Mouse (Mus musculus) c-Kit-positive CD71-positive TER-119-negative erythroid progenitor cells, embryonic 14.5 days (primary cell): ENCODE measurements around the gene Stard3.
"Not testable (repeated sequence)": the region's sequence is repeated elsewhere in the genome, so short reads cannot be mapped to it uniquely, and the experiment has no call there.

Experiments
- DNase-seq: peaks from one replicate; pipeline ENCODE4 v3.0.0-alpha.2; 2013; ENCODE audit warnings: low read depth

Stard3 gene

DNA sequence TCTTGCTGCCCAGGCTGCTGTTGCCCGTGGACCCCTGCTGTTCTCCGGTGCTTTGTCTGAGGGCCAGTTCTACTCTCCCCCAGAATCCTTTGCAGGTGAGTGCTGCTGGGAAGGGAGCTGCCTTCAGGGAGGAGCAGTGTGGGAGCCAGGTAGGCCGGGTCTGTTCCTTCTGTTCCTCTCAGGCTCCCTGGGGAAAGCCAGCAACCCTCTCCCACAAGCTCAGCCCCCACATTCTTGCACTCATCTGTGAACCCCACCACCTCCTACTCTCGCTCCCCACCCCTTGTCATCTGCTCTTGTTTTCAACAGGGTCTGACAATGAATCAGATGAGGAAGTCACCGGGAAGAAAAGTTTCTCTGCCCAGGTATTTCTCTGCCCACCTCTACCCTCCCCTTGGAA is 18.6 kb downstream of the Stard3 start:
- DNase-seq, result no peak

DNA sequence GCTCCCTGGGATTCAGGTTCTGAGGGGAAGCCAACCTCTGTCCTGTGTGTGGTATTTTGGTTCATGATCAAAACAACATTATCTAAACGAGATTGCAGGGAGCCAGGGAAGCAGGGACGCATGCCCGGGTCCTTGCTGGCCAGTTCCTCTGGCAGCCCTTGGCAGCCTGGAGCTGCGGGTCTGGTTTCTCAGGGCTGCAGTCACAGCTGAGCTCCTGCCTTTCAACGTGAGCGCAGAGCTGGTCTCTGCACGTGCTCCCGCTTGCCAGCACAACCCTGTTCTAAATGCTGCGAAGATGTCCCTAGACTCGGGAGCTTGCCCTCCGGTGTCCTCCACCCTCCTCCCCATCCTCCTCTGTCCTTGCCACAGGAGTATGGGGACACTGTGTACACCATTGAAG is 19.6 kb downstream of the Stard3 start:
- no peak for DNase-seq

DNA sequence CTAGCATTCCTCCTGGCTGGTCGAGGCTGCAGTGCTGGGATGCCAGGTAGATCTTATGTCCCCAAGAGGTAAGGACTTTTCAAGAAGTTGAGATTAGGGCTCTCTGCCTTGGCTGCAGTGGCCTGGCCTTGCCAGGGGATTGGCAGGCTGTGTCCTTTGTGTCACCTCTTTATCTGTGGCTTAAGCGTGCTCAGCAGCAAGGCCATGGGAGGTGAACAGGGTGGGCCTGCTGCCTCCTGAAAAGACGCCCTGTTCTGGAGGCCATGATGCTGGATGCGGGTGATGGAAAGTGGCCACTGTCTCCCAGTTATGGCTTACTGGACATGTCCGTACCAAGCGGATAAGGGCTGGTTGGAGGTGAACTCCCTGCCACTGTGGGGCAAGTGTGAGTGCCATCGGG is 21.2 kb downstream of the Stard3 start:
- DNase-seq, result no peak

DNA sequence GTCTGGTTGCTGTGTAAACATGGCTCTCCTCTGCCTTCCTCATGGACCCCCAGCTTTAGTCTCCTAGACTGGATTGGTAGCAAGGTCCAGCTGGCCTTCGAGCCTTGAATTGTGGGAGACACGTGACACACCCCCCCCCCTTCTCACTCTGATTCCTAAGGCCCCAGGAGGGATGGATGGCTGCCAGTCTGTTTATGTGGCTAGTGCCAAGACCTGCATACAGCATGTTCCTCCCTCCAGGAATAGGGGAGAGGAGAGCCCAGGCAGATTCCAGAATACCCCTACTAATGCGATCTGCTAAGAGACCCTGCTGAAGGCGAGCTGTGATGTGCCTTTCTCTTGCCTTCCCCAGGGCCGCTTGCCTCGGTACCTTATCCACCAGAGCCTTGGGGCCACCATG is 21.9 kb downstream of the Stard3 start:
- DNase-seq, result no peak

DNA sequence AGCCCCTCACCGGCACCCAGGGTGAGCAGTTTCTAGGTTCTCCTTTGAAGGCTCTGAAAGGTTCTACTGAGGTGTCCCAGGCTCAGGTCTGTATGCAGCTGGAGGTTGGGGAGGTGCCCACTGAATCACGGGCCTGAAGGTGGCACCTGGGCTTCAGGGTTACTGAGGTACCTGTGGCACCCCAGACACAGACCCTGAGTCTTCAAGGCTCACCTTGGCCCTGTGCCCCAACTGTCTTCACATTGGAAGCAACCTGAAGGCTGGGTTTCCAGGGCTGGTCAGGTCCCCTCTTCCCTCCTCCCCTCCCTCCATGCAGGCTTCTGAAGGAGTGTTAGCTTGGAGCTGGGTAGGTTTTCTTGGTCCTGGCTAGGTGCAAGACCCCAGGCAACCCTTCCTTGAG is 23.5 kb downstream of the Stard3 start:
- DNase-seq, result no peak

DNA sequence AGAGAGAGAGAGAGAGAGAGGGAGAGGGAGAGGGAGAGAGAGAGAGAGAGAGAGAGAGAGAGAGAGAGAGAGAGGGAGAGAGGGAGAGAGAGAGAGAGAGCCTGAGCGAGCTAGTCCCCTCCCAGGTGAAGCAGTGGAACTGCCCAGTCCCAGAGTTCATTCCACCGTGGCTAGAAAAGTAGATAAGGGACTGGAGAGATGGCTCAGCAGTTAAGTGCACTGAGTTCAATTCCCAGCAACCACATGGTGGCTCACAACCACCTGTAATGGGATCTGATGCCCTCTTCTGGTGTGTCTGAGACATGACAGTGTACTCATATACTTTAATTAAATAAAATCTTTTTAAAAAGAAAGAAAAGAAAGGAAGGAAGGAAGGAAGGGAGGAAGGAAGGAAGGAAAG is 24.2 kb downstream of the Stard3 start:
- not testable (repeated sequence) for DNase-seq

DNA sequence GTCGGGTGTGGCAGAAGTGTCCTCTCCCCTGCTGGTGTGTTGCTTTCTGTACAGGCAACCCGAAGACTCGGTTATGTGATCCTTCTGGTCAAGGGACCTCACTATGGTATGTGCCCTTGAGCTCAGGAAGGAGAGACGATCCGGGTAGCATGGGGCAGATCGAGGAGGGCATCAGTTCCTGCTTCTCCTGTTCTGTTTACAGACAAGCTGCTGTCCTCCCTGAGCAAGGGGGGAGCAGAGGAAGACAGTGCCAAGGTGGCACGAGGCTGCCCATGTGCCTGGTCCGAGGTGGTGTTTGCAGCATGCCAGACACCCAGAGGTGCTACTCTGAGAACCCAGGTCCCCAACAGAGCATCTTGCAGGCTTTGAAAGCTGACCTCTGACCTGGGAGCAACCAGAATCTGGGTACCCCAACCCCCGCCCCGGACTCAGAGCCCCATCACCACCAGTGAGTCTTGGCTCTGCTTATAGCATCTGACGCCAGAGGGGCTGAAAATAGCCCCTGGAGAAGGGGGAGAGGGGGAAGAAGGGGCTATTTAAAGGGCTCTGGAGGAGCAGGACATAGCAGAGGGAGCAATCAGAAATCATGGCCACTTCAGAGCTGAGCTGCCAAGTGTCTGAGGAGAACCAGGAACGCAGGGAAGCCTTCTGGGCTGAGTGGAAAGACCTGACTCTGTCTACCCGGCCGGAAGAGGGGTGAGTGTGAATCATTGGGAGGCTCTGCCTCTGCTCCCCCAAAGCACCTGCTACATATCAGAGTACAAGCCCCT is 25.3 kb downstream of the Stard3 start, which contains the start of gene Tcap:
Gene Tcap, plus strand, starts transcription at position 551 of the 770 bp plus-strand sequence.
- DNase-seq, result no peak

DNA sequence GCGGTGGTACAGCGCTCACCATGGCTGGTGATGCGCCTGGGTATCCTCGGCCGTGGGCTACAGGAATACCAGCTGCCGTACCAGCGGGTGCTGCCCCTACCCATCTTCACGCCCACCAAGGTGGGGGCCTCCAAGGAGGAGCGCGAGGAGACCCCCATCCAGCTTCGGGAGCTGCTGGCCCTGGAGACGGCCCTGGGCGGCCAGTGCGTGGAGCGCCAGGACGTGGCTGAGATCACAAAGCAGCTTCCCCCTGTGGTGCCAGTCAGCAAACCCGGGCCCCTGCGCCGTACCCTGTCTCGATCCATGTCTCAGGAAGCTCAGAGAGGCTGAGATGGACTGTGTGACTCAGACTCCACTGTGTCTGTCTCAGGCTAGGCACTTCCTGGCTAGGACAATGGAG is 26.0 kb downstream of the Stard3 start:
- no peak for DNase-seq

DNA sequence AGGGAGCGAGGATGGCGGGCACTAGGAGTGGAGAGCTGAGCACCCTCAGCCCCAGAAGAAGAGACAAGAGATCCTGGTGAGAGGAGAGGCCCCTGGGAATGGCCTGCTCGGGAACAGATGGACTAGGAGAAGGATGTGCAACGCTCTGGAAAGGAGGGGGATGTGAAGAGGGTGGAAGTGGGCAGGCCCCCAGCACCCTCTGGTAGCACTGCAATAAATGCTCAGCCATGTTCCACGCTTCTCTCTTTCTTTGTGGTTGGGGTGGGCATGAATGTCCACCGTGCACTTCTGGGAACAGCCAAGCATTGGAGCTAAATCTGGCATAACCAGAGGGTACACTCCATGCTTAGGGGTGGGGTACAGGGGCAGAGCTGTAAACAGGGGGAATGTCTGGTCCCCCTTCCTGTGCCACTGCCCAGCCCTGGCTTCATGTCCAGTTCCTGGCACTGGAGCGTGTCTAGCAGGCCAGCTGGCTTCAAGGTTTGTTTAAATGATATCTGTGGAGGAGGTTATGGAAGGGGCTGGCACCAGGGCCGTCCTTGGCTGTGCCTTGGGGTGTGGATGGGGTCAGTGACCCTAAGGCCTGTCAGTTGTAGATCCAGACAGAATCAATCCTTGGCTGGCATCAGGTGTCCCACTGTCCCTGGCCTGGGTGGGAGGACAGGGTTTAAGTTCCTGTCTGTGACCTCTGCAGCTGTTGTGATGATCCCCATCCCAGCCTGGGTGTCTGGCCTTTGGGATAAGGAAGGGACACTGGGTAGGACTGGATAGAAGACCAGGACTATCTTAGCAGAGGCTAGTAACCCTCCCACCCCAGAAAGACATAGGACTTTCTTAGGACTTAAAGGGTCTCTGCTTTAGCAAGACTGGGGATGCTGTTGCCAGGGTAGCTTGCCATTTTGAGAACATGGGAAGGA is 26.8 kb downstream of the Stard3 start:
- no peak for DNase-seq

DNA sequence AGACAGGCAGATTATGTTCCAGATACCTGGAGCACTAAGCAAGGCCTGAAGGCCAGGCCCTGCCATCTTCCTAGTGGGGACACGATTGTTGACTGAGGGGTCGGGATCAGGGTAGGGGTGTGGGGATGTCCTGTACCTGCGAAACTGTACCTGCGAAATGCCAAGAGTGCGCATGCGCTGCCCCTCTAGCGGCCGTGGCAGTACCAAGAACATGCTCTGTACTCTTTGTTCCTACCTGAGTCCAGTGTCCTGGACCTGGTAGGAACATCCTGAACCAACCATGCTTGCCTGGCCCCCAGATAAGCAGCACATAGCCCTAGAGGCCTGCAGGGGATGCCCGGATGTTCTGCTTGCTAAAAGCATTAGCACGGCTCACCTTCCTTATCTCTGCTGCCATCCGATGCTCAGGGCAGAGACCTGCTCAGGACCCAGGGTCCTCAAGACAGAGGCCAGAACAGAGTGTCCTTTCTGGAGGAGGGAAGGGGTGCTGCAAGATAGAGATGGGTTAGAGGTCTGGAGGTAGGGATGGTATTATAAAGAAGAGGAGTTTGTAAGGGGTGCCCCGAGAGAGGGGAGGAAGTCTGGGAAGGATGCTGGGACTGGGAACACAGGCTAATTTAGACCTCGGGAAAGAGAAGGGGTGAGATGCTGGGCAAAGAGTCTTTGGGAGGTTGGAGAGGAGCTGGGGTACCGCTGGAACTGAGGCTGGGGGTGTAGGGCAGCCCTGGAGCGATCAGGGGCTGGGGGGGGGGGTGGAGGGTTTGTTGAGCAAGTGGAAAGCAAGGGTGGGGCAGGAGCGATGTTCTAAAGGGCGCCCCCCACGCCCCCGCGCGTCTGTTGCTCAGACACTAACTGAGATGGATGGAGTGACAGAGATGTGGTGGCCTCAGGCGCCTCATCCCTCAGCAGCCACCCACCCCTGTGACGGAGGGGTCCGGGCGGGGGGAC is 27.7 kb downstream of the Stard3 start, which contains the start of gene Pnmt:
Gene Pnmt, plus strand, starts transcription at position 813 of the 948 bp plus-strand sequence.
- no peak for DNase-seq

DNA sequence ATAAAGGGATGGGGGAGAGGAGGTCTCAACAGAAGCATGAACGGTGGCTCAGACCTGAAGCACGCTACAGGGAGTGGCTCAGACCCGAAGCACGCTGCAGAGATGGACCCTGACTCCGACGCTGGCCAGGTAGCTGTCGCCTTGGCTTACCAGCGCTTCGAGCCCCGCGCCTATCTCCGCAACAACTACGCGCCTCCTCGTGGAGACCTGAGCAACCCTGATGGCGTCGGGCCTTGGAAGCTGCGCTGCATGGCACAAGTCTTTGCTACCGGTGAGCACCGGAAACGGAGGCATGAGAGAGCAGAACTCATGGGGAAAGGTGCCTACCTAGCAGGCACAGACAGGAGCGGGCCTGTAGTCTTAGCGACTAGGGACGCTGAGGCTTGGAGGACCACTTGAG is 28.4 kb downstream of the Stard3 start:
- no peak for DNase-seq

DNA sequence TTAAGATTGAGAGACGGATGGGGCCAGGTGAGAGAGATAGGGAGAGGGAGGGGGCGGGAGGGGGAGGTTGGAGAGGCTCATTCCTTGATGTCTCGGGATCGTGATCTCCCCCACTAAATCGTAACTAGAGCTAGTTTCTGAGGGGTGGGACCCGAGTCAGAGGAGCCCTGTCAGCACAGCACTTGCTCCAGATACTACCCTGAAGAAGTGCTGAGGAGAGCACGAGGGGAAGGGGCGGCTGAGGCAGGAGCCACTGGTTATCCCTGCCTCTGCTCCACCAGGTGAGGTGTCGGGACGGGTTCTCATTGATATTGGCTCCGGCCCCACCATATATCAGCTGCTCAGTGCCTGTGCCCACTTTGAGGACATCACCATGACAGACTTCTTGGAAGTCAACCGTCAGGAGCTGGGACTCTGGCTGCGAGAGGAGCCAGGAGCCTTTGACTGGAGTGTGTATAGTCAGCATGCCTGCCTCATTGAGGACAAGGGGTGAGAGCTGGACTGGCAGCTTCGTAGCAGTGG is 28.9 kb downstream of the Stard3 start:
- DNase-seq, result no peak

DNA sequence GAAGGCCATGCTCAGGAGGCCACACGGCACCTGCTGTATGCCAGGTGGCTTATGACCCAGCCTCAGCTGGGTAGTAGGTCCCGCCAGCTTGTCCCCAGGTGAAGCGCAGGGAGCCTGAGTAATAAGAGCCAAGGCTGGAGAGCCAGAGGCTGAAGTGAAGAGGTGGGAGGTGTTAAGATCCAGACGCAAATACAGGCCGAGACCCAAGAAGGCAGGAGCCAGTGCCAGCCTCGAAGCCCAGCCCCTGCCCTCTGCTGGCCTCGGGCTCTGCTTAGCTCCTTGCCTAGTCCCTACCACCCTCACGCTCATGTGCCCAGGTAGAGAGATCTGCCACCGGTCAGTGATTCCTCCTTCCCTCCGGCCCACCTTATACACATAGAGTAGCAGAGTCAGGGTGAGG is 30.1 kb downstream of the Stard3 start:
- no peak for DNase-seq

DNA sequence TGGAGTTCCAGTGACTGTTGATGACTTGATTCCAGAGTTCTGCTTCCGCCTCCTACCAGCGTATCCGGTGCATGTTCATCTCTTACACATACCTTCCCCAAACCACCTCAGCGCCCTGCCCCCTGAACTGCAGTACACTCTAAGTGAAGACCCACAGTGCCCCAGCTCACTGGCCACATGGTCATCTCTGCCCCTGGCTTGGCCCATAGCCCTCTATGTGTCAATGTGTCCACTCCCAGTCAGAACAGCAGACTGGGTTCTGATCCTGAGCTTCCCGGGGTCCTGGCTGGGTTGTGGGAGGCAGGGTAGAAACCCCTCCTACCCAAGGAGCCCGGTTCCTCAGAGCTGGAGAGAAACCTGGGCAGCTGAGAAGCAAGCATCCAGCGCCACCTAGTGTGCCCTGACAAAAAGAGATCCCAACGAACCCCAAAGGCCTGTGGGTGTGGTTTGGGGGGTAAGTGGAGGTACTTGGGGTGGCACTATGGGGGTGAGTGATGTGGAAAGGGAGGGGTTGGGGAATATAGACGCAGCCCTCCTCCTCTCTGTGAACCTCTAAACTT is 31.1 kb downstream of the Stard3 start:
- DNase-seq, result peak; percentile 48

DNA sequence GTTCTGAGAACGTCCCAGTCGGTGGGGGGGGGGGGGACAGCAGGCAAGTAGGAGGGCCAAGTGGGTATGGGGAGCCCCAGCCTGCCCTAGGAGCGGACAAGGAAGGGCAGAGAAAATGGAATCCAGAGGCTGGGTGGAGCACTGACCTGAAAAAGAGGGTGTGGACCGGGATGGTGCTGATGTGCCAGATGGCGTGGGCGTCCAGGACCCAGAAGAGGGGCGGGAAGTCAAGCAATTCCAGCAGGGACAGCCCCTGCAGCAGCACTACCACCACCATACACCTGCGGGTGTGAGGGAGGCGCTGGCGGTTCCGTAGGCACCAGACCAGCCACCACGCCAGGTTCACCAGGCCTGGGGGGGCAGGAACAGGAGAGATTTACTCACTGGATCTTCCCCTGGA is 32.0 kb downstream of the Stard3 start:
- no peak for DNase-seq

DNA sequence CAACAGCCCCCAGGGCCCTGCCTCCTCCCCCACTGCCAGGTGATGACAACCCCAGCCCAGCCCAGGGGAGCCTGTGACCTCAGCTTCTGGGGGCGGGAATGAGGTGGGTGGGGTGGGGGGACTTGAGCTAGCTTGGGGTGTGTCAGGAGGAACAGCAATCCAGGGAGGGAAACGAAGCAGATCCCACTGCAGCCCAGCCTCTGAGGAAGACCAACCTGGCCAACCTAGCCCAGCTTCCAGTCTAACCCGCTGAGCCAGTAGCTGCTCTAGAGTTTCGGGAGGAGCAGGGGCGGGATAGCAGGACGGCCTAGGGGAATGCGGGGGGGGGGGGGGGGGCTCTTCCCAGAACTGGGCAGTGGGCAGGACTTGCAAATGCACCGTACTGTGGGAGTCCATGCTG is 33.9 kb downstream of the Stard3 start:
- DNase-seq, result no peak

DNA sequence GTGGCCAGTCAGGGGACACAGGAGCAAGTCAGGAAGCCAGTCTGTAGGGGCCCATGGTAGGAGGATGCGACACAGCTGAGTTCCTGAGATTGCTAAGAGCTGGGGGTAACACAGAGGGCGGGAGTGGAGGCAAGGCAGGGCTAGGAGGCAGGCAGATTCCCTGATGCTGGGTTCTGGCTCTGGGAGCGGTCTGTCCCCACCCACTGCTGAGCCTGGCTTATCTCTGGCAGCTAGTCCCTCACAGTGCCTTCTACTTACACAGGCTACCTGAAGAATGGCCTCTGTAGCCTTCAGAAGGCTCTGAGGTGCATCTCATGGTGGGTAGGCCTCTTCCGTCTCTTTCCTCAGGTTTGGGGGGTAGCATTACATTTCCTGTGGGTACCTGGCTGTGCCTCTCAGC is 34.5 kb downstream of the Stard3 start:
- DNase-seq, result peak; percentile 56

DNA sequence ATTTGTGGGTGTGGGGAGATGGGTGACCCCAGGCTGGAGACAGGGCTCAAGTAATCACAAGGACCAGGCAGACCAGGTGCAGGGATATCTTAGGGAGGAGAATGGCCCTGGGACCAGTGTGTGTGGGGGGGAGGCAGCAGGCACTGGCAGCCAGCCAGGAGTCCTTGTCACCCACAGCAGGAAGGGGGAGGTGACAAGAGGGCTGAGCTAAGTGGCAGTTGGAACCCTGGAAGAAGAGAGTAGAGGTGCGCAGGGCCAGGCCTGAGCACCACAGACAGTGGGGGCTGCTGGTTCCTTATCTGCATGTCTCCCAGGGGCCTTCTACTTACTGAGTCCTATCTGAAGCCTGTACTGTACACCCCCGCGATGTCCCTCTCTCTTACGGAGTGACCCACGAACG is 35.1 kb downstream of the Stard3 start:
- DNase-seq, result peak; percentile 57

DNA sequence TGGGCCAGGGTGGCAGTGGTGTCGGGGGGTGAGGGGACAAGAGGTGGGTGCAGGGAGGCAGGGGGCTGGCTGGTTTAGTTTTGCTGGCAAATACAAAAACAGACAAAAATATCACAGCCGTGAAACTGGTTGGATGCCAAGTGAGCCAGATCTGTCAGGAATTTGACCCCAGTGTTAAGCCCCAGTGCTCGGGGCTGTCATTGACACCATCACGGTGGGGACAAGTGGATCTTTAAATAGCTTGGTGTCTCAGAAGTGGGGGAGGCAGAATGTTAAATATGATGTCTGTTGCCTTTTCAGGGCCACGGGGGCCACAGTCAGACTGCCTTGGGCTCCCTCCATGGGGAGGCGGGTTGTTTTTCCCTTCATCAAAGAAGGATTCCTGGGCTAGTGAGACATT is 36.1 kb downstream of the Stard3 start:
- DNase-seq, result no peak

DNA sequence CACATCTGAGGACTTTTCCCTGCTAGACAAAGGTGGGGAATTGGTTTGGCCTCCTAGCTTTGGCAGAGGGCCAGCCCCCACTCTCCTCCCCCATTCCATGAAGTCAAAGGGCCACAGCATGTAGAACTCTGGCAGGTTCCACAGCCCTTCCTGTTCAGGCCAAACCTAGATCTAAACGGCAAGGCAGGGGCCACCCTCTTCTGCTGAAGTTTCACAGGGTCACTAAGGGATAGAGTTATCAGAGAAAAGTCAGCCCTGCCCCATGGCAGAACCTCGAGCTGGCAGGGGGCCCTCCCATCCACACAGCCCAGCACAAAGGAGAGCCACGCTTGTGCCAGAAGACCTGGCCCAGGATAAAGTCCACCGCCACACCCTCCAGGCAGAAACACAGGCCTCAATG is 36.9 kb downstream of the Stard3 start:
- DNase-seq, result no peak

DNA sequence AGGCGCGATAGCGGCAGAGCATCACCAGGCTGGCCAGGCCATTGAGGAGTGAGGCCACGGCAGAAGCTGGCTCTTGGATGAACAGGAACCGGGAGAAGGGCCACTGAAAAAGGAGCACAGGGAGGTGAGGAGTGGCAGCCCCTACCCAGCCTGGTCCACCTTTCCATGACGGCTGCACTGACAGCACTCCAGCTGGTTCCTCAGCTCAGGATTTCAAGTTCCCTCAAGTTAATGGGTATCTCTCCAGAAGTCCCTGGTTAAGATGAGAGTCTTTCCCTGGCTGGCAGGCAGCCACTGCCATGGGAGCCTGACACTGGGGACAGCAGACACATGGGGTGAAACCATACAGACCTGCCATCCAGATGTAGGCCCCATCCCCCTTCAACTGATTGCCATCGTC is 39.8 kb downstream of the Stard3 start:
- no peak for DNase-seq
